Mouse (Mus musculus) leukemia stem cell, adult 10-12 weeks (primary cell): ENCODE data around the gene Erbin. TPM values are rescaled to one million over a fixed set of nuclear protein-coding genes. Genes with fewer than 3 reads are reported as not detected.

Experiments used
- polyA plus RNA-seq: library from polyadenylated mRNA; stranded (reverse); fragments of >175 nt; gene quantifications from 2 replicates; pipeline ENCODE4 v1.2.3, GENCODE M21; 2012; ENCODE audit warnings: low replicate concordance

The Erbin gene
- polyA plus RNA-seq = 5.0 and 7.4 TPM in 2 replicates

DNA sequence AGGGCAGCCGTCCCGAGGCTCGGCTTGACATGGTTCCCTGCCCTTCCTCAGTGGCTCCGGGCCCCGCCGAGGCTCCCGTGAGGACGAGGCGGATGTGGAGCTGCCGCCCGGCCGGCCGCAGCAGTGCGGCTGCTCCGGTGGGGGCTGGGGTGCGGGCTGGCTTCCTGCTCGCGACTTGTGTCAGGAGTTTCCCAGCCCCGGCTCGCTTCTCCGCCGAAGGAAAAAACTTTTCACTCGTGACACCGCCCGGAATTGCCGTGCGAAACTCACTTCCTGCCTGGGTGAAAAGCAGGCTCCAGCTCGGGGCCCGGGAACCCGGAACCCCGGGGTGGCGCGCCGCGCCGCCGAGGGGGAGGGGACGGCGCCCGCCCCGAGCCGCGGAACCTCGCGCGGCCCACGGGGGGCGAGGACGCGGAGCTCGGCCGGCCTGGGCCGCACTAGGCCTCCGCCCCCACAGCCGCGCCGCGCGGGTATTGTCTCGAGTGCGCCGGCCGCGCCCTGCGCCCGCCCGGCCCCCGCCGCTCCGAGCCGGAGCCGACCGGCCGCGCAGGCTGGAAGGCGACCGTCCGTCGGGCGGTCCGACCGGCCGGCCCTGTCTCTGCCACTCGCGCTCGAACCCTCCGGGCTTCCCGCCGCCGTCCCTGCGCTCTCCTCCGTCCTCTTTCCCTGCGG is at the start of gene Erbin:
Gene Erbin, minus strand, starts transcription at position 254 of the 672 bp plus-strand sequence.

DNA sequence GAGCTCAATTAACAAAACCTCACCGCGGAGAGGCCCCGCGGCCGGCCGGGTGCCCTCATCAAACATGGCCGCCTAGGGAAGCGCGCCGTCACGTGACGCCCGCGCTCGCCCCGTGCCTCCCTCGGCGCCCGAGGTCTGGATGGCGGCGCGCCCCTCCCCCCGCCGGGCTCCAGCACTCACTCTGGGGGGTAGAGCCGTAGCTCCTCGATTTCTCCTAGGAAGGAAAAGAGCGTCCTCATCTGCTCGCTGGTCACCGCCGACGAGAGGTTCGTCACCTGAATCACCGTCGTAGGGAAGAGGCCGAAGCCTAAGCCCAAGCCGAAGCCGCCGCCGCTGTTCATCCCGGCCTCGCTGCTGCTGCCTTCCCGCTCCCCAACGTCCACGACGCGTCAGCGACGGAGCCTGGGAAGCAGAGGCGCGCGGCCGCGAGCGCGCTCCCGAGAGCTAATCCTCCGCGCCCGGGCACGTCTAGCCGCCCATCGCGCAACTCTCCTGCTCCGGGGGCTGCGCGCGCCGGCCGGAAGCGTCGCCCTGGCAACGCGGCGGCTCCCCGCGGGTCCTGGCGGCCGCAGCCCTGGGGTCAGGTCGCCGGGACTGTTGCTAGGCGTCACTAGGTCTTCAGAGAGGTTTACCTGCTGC is 146.1 kb downstream of the Erbin start, which contains the start of gene Srek1:
Gene Srek1, minus strand, starts transcription at position 490 of the 639 bp plus-strand sequence.

Other genes with a start within 250 kb of the Erbin start
- gene Srek1, start 145.9 kb downstream of the Erbin start, polyA plus RNA-seq = 14.4 and 15.9 TPM in 2 replicates
- gene Nln, start 189.1 kb upstream of the Erbin start, polyA plus RNA-seq = 9.3 and 12.6 TPM in 2 replicates
- 0.40 TPM in 1 of 2 replicates, not detected in the other for gene Sgtb, start 189.2 kb upstream of the Erbin start, polyA plus RNA-seq